Mouse (Mus musculus) intestine, embryonic 16.5 days (tissue): ENCODE results near the gene Mrpl10. TPM values are rescaled to one million over a fixed set of nuclear protein-coding genes. Genes with fewer than 3 reads are reported as not detected.

ENCODE experiments used
- ATAC-seq: fragments of 200-750 bp; cut with Nextera tagmentation; 2 replicates; pipeline ENCODE4 v1.8.0; 2017; ENCODE audit warnings: moderate TSS enrichment, moderate library complexity
- H3K27ac ChIP-seq: fragments of 300-500 bp; sonication (generic); 2 replicates; pipeline ENCODE4 v1.5.1; 2014; ENCODE audit warnings: mild to moderate bottlenecking, low read length
- H3K27me3 ChIP-seq: fragments of 300-500 bp; sonication (generic); replicated peaks from 2 replicates; pipeline ENCODE4 v1.6.1; 2014; ENCODE audit warnings: low read length, control low read depth, mixed read lengths; ENCODE audit not compliant: control insufficient read depth, insufficient read depth
- H3K36me3 ChIP-seq: fragments of 300-500 bp; sonication (generic); 2 replicates; pipeline ENCODE4 v1.6.1; 2014; ENCODE audit warnings: low read length, control low read depth; ENCODE audit not compliant: control insufficient read depth, insufficient read depth
- H3K4me1 ChIP-seq: fragments of 300-500 bp; sonication (generic); 2 replicates; pipeline ENCODE4 v1.6.1; 2014; ENCODE audit warnings: low read length, control low read depth, mixed read lengths; ENCODE audit not compliant: control insufficient read depth, insufficient read depth
- H3K4me2 ChIP-seq: fragments of 300-500 bp; sonication (generic); 2 replicates; pipeline ENCODE4 v1.6.1; 2014; ENCODE audit warnings: low read depth, low read length, control low read depth
- H3K4me3 ChIP-seq: fragments of 300-500 bp; sonication (generic); 2 replicates; pipeline ENCODE4 v1.5.1; 2014; ENCODE audit warnings: mild to moderate bottlenecking, low read length
- H3K9ac ChIP-seq: fragments of 300-500 bp; sonication (generic); 2 replicates; pipeline ENCODE4 v1.6.1; 2014; ENCODE audit warnings: low read depth, low read length
- H3K9me3 ChIP-seq: fragments of 300-500 bp; sonication (generic); 2 replicates; pipeline ENCODE4 v1.6.1; 2016; ENCODE audit warnings: low read length, control low read depth; ENCODE audit not compliant: control insufficient read depth
- WGBS: fragments of 180-500 bp; shearing (Covaris S2); extraction: QIAGEN DNeasy Blood & Tissue Kit; methylation state at CpG from one replicate; pipeline ENCODE4 v1.1.7; 2014; 5-methylcytosine and 5-hydroxymethylcytosine counted together
- polyA plus RNA-seq: library from polyadenylated mRNA; unstranded; fragments of >200 nt; fragmentation: Nextera tagmentation; extraction: Ambion mirVana; gene quantifications from 2 replicates; pipeline ENCODE4 v1.2.1, GENCODE M21; 2015

Mrpl10 gene
- polyA plus RNA-seq, 1 experiment from 2014 or later = 93.0 TPM

- peaks cover 35% of the 10 kb centered on the region for H3K4me1 ChIP-seq
- H3K4me3 ChIP-seq = peak overlapping the region; percentile 31
- WGBS = 4% methylated on average over 17 of the region's 17 CpGs
- peak overlapping the region; percentile 42 for H3K27ac ChIP-seq
- H3K9me3 ChIP-seq = no peaks in the 10 kb centered on the region
- peak overlapping the region; percentile 56 for H3K9ac ChIP-seq
- ATAC-seq = peak; percentile 32
- peaks cover 26% of the 10 kb centered on the region for H3K27me3 ChIP-seq
- H3K36me3 ChIP-seq = no peaks in the 10 kb centered on the region
- H3K4me2 ChIP-seq = peak overlapping the region; percentile 45
Measured at GRCm38 (mm10) chr11:97025721-97026344, 15.5 kb upstream of the Mrpl10 start.

- H3K4me1 ChIP-seq = peaks cover 19% of the 10 kb centered on the region
- no peaks in the 10 kb centered on the region for H3K27me3 ChIP-seq
- peak within 1 kb of the TSS; percentile 26 for H3K27ac ChIP-seq
- H3K4me2 ChIP-seq = peak within 1 kb of the TSS; percentile 91
- peak within 1 kb of the TSS; percentile 75 for H3K9ac ChIP-seq
- no peaks in the 10 kb centered on the region for H3K9me3 ChIP-seq
- peak; percentile 82 for ATAC-seq
- peak within 1 kb of the TSS; percentile 66 for H3K4me3 ChIP-seq
- 1% methylated on average over 25 of the region's 25 CpGs for WGBS
- H3K36me3 ChIP-seq = no peaks in the 10 kb centered on the region
Measured at GRCm38 (mm10) chr11:97029686-97030417, 11.5 kb upstream of the Mrpl10 start, which contains the start of gene Scrn2. TSS of gene Scrn2 (plus strand) at chr11:97029938.

- peak overlapping the region; percentile 26; the same call in 1 of the 2 replicates for H3K27ac ChIP-seq
Measured at GRCm38 (mm10) chr11:97030426-97030825, 10.9 kb upstream of the Mrpl10 start.

GRCm38 (mm10) chr11:97031977-97032376 lies 9.4 kb upstream of the Mrpl10 start:
- Histone ChIP-seq H3K4me3 (no peak overlapping the region), H3K4me2 (no peak overlapping the region), H3K36me3 (no peaks in the 10 kb centered on the region), H3K4me1 (peaks cover 10% of the 10 kb centered on the region), H3K27me3 (no peaks in the 10 kb centered on the region), H3K9me3 (no peaks in the 10 kb centered on the region), H3K27ac (no peak overlapping the region), H3K9ac (no peak overlapping the region)
- no peak for ATAC-seq
- 85% methylated on average over 12 of the region's 12 CpGs for WGBS

More at GRCm38 (mm10) chr11:97030426-97030825, 10.9 kb upstream of the Mrpl10 start:
- Histone ChIP-seq H3K4me1 (peaks cover 15% of the 10 kb centered on the region), H3K36me3 (no peaks in the 10 kb centered on the region), H3K27me3 (no peaks in the 10 kb centered on the region), H3K4me3 (peak overlapping the region; percentile 66), H3K9me3 (no peaks in the 10 kb centered on the region), H3K4me2 (peak overlapping the region; percentile 91), H3K9ac (peak overlapping the region; percentile 75)
- ATAC-seq = no peak
- 16% methylated on average over 15 of the region's 15 CpGs for WGBS

- Histone ChIP-seq H3K9me3 (no peaks in the 10 kb centered on the region), H3K4me1 (peaks cover 10% of the 10 kb centered on the region)
- ATAC-seq = no peak
Measured at GRCm38 (mm10) chr11:97032499-97032898, 8.9 kb upstream of the Mrpl10 start.

GRCm38 (mm10) chr11:97033781-97034180 lies 7.6 kb upstream of the Mrpl10 start:
- H3K27ac ChIP-seq = no peak overlapping the region
- H3K36me3 ChIP-seq = no peaks in the 10 kb centered on the region

More at GRCm38 (mm10) chr11:97032499-97032898, 8.9 kb upstream of the Mrpl10 start:
- Histone ChIP-seq H3K27me3 (no peaks in the 10 kb centered on the region), H3K4me3 (no peak overlapping the region), H3K27ac (no peak overlapping the region), H3K4me2 (no peak overlapping the region), H3K36me3 (no peaks in the 10 kb centered on the region), H3K9ac (no peak overlapping the region)
- whole genome bisulfite sequencing = 95% methylated on average over 4 of the region's 4 CpGs

GRCm38 (mm10) chr11:97036141-97036540 lies 5.2 kb upstream of the Mrpl10 start:
- Histone ChIP-seq H3K4me1 (no peaks in the 10 kb centered on the region), H3K27ac (no peak overlapping the region)
- WGBS = 80% methylated on average over 5 of the region's 5 CpGs

More at GRCm38 (mm10) chr11:97033781-97034180, 7.6 kb upstream of the Mrpl10 start:
- Histone ChIP-seq H3K4me1 (peaks cover 10% of the 10 kb centered on the region), H3K9ac (no peak overlapping the region), H3K4me2 (no peak overlapping the region), H3K4me3 (no peak overlapping the region), H3K27me3 (no peaks in the 10 kb centered on the region), H3K9me3 (no peaks in the 10 kb centered on the region)
- ATAC-seq = no peak
- 86% methylated on average over 4 of the region's 4 CpGs for WGBS

GRCm38 (mm10) chr11:97038881-97039280 lies 2.5 kb upstream of the Mrpl10 start:
- Histone ChIP-seq H3K36me3 (no peaks in the 10 kb centered on the region), H3K27me3 (no peaks in the 10 kb centered on the region), H3K4me2 (no peak overlapping the region), H3K9ac (no peak overlapping the region), H3K4me3 (no peak overlapping the region), H3K27ac (no peak overlapping the region), H3K9me3 (no peaks in the 10 kb centered on the region), H3K4me1 (peaks cover 7% of the 10 kb centered on the region)
- no peak for ATAC-seq
- 65% methylated on average over 7 of the region's 7 CpGs for WGBS

More at GRCm38 (mm10) chr11:97036141-97036540, 5.2 kb upstream of the Mrpl10 start:
- Histone ChIP-seq H3K4me2 (no peak overlapping the region), H3K27me3 (no peaks in the 10 kb centered on the region), H3K9ac (no peak overlapping the region), H3K36me3 (no peaks in the 10 kb centered on the region), H3K9me3 (no peaks in the 10 kb centered on the region), H3K4me3 (no peak overlapping the region)
- no peak for ATAC-seq

- no peaks in the 10 kb centered on the region for H3K27me3 ChIP-seq
- peaks cover 7% of the 10 kb centered on the region for H3K4me1 ChIP-seq
- peak overlapping the region; percentile 89 for H3K4me2 ChIP-seq
- H3K9ac ChIP-seq = peak overlapping the region; percentile 43; the same call in 1 of the 2 replicates
- no peaks in the 10 kb centered on the region for H3K36me3 ChIP-seq
- 0 out of 2 replicates have a peak, but pooled peaks have one; percentile 6 for ATAC-seq
- no peak overlapping the region for H3K27ac ChIP-seq
- 41% methylated on average over 12 of the region's 12 CpGs for WGBS
- H3K9me3 ChIP-seq = no peaks in the 10 kb centered on the region
- H3K4me3 ChIP-seq = peak overlapping the region; percentile 90
Measured at GRCm38 (mm10) chr11:97040301-97041021, 899 bp upstream of the Mrpl10 start.
